Comparison of ENCODE assay signal across 26 mouse cellular contexts in the genomic region with DNA sequence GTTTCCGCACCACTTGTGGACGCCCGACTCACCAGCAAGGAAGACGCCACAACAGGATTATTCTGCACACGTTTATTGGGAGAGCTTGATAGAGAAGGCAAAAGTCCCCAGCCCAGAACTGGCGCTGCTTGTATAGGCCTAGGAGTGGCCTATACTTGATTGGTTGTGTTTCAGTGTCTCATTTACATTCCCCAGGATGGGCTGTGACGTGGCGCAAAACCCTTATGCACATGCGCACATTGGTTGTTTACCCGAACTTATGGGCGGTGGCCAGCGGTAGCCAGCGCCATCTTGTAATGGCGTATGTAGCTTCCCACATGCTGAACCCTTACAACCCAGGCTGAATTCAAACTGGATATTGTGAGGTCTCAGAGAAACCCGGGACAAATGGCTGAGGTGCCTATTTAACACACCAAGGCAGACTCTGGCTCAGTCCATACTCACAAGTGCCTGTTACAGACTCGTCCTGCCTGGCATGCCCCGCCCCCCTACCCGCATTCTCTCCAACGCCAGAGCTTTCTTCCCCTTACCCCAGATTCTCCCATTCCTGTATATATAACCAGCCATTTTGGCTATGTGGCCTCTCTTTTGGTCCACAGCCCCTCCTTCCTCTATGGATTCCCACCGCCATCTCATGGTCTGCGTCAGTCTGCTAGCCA. TPM values are rescaled to one million over a fixed set of nuclear protein-coding genes. Genes with fewer than 3 reads are reported as not detected.
DNase-seq lines count a peak whose midpoint lies in the region; ATAC-seq and TF ChIP-seq lines count a peak whose summit lies in the region.
"Had no signal": no experiment of that assay in that cellular context is flagged by ENCODE, and none has a peak within 500 bp of the region (broad histone marks: within the 10 kb centered on the region; RNA-seq: fewer than 3 reads in every experiment).

No protein-coding gene starts in this region.

- peaks cover 32% of the 10 kb centered on the region for H3K36me3 ChIP-seq in E14TG2a.4 (ENCODE audit: insufficient read depth, low read length)
- no peaks in the 10 kb centered on the region for H3K36me3 ChIP-seq in ES-Bruce4 (ENCODE audit: control insufficient read depth, insufficient read depth, low read length, poor library complexity, severe bottlenecking)
- H3K36me3 ChIP-seq: embryonic facial prominence, embryonic 13.5 days; forebrain, embryonic 12.5 days; heart, embryonic 15.5 days; intestine, embryonic 15.5 days had no signal

- TF ChIP-seq POLR2A in ES-Bruce4 (IDR thresholded peaks at IDR 0.05; ENCODE audit: insufficient read depth, low read length): peak; percentile 12

- H3K27me3 ChIP-seq in E14TG2a.4 (ENCODE audit: insufficient read depth, low read length) (no peaks in the 10 kb centered on the region), ES-Bruce4 (ENCODE audit: control insufficient read depth, insufficient read depth, low read length, poor library complexity, severe bottlenecking) (no peaks in the 10 kb centered on the region)
- H3K27me3 ChIP-seq: embryonic facial prominence, embryonic 13.5 days; forebrain, embryonic 12.5 days; heart, embryonic 15.5 days; intestine, embryonic 15.5 days had no signal

- no peak for ATAC-seq in frontal cortex, adult (ENCODE audit: low TSS enrichment)
- ATAC-seq: forebrain, embryonic 16.5 days; intestine, embryonic 15.5 days had no signal

- peak overlapping the region; percentile 48 for H3K9ac ChIP-seq in ES-Bruce4 (ENCODE audit: low read depth, poor library complexity, severe bottlenecking)
- H3K9ac ChIP-seq: embryonic facial prominence, embryonic 13.5 days; forebrain, embryonic 12.5 days; heart, embryonic 15.5 days; hindbrain, embryonic 14.5 days; intestine, embryonic 15.5 days had no signal

- peak; percentile 86 for DNase-seq in MEL-GATA-1-ER (ENCODE audit: extremely low read depth, low read depth)
- no peak for DNase-seq in lung, postnatal 36 days
- DNase-seq in adrenal gland, adult 8-10 months: no peak
- DNase-seq: adrenal gland, adult 2 months; adrenal gland, postnatal 36 days; cerebellum, adult 18-20 months; cerebellum, adult 9-11 months; cerebellum, postnatal 36 days; gastrocnemius, postnatal 36 days; heart, adult 18-20 months; heart, postnatal 14 days; kidney, adult 18-20 months had no signal

- no peak for TF ChIP-seq EP300 in ES-Bruce4 (IDR thresholded peaks at IDR 0.05; ENCODE audit: insufficient read depth, low read depth, low read length)

- H3K9me3 ChIP-seq in E14TG2a.4 (ENCODE audit: low read length) (peaks cover 40% of the 10 kb centered on the region), ES-Bruce4 (replicated peaks; ENCODE audit: control insufficient read depth, insufficient read depth, low read length, poor library complexity, severe bottlenecking) (peaks cover 17% of the 10 kb centered on the region)
- H3K9me3 ChIP-seq: embryonic facial prominence, embryonic 13.5 days; forebrain, embryonic 12.5 days; heart, embryonic 15.5 days; intestine, embryonic 15.5 days had no signal

- peaks cover 38% of the 10 kb centered on the region for H3K4me1 ChIP-seq in E14TG2a.4 (replicated peaks; ENCODE audit: low read depth, low read length)
- H3K4me1 ChIP-seq in ES-Bruce4 (ENCODE audit: control insufficient read depth, insufficient read depth, low read length): peaks cover 6% of the 10 kb centered on the region
- H3K4me1 ChIP-seq in brown adipose tissue, adult 24 weeks (ENCODE audit: control insufficient read depth, insufficient read depth, insufficient read length, low read length): peaks cover 15% of the 10 kb centered on the region
- H3K4me1 ChIP-seq: heart, embryonic 15.5 days; intestine, embryonic 15.5 days had no signal

- peak overlapping the region; percentile 78 for H3K27ac ChIP-seq in ES-Bruce4 (ENCODE audit: insufficient read depth, low read length)
- peak overlapping the region; percentile 78 for H3K27ac ChIP-seq in brown adipose tissue, adult 24 weeks (replicated peaks; ENCODE audit: low read depth, low read length)
- H3K27ac ChIP-seq: embryonic facial prominence, embryonic 13.5 days; forebrain, embryonic 12.5 days; heart, embryonic 15.5 days; hindbrain, embryonic 14.5 days; intestine, embryonic 15.5 days had no signal

- H3K4me3 ChIP-seq in E14TG2a.4 (replicated peaks; ENCODE audit: low read length): peak overlapping the region; percentile 73
- peak overlapping the region; percentile 51 for H3K4me3 ChIP-seq in ES-Bruce4 (ENCODE audit: low read depth, low read length)
- H3K4me3 ChIP-seq in brown adipose tissue, adult 24 weeks (ENCODE audit: insufficient read depth, low read depth, low read length): no peak overlapping the region
- H3K4me3 ChIP-seq: embryonic facial prominence, embryonic 13.5 days; forebrain, embryonic 12.5 days; heart, embryonic 15.5 days; intestine, embryonic 15.5 days had no signal

- TF ChIP-seq CTCF in E14TG2a.4 (conservative IDR thresholded peaks at IDR 0.05; ENCODE audit: low read length) (no peak), ES-Bruce4 (IDR thresholded peaks at IDR 0.05; ENCODE audit: low read depth, low read length) (no peak)

RNA-seq across cellular contexts. Expression of a gene that starts 19.8 kb away (rescaled TPM):
- polyA plus RNA-seq in ES-Bruce4 (2011; ENCODE audit: insufficient read depth, insufficient read length, low read depth, missing spikeins): 1.5 and 3.0 TPM in 2 replicates
- not detected in 2 replicates for polyA plus RNA-seq in brown adipose tissue, adult 24 weeks (2012; ENCODE audit: insufficient read depth, insufficient read length, missing spikeins)
- total RNA-seq in adrenal gland, adult 8-10 months (2022): under 1 TPM in 1 of 4 experiments, not detected in 3; 0.05 TPM
- total RNA-seq: adrenal gland, adult 2 months; adrenal gland, postnatal 36 days; gastrocnemius, adult 18-20 months; gastrocnemius, postnatal 36 days had no signal
- polyA plus RNA-seq: heart, embryonic 11.5 days had no signal

RNA-seq across cellular contexts. Expression of a gene that starts 37.1 kb away (rescaled TPM):
- polyA plus RNA-seq in ES-Bruce4 (2011; ENCODE audit: insufficient read depth, insufficient read length, low read depth, missing spikeins): 0.15 TPM in 1 of 2 replicates, not detected in the other
- not detected in 2 replicates for polyA plus RNA-seq in brown adipose tissue, adult 24 weeks (2012; ENCODE audit: insufficient read depth, insufficient read length, missing spikeins)
- under 1 TPM in 2 of 4 experiments, not detected in 2; 0.12 to 0.18 TPM for total RNA-seq in adrenal gland, adult 8-10 months (2022)
- total RNA-seq: gastrocnemius, postnatal 36 days; heart, adult 18-20 months; heart, postnatal 14 days had no signal
- polyA plus RNA-seq: brain, embryonic 14.5 days; forebrain, embryonic 12.5 days; forebrain, embryonic 16.5 days; heart, embryonic 15.5 days; hindbrain, embryonic 14.5 days had no signal

RNA-seq across cellular contexts. Expression of a gene that starts 48.3 kb away (rescaled TPM):
- polyA plus RNA-seq in ES-Bruce4 (2011; ENCODE audit: insufficient read depth, insufficient read length, low read depth, missing spikeins): 0.67 and 2.4 TPM in 2 replicates
- polyA plus RNA-seq in brown adipose tissue, adult 24 weeks (2012; ENCODE audit: insufficient read depth, insufficient read length, missing spikeins): not detected in 2 replicates
- not detected for total RNA-seq in adrenal gland, adult 8-10 months (2022)
- total RNA-seq: adrenal gland, adult 2 months; adrenal gland, postnatal 36 days; gastrocnemius, adult 18-20 months; gastrocnemius, postnatal 36 days; heart, adult 18-20 months; hematopoietic stem cell, adult 5-6 weeks had no signal
- polyA plus RNA-seq: brain, embryonic 14.5 days; embryonic facial prominence, embryonic 13.5 days; forebrain, embryonic 12.5 days; forebrain, embryonic 16.5 days; heart, embryonic 11.5 days; heart, embryonic 15.5 days; hindbrain, embryonic 14.5 days; intestine, embryonic 15.5 days had no signal

RNA-seq across cellular contexts. Expression of a gene that starts 56.4 kb away (rescaled TPM):
- 75.3 and 77.9 TPM in 2 replicates for polyA plus RNA-seq in ES-Bruce4 (2011; ENCODE audit: insufficient read depth, insufficient read length, low read depth, missing spikeins)
- polyA plus RNA-seq in brown adipose tissue, adult 24 weeks (2012; ENCODE audit: insufficient read depth, insufficient read length, missing spikeins): 27.2 and 29.0 TPM in 2 replicates
- total RNA-seq in adrenal gland, adult 8-10 months (2022): 10 to 100 TPM; 42.6 to 51.5 (median 45.9) TPM
